Mouse (Mus musculus) forebrain, embryonic 16.5 days (tissue): ENCODE data around the gene 4921507P07Rik. TPM values are rescaled to one million over a fixed set of nuclear protein-coding genes. Genes with fewer than 3 reads are reported as not detected.
A peak's percentile ranks its signal among the peaks of the same experiment; 100 is the strongest.

Experiments used
- ATAC-seq: fragments of 200-750 bp; cut with Nextera tagmentation; 2 replicates; pipeline ENCODE4 v1.8.0; 2017; ENCODE audit warnings: mild to moderate bottlenecking, moderate library complexity
- H3K27ac ChIP-seq: fragments of 300-500 bp; sonication (generic); 2 replicates; pipeline ENCODE4 v1.5.1; 2014; ENCODE audit warnings: low read length, control low read depth
- H3K27me3 ChIP-seq: fragments of 300-500 bp; sonication (generic); replicated peaks from 2 replicates; pipeline ENCODE4 v1.6.1; 2014; ENCODE audit warnings: low read length; ENCODE audit not compliant: control insufficient read depth, insufficient read depth
- H3K36me3 ChIP-seq: fragments of 300-500 bp; sonication (generic); 2 replicates; pipeline ENCODE4 v1.6.1; 2014; ENCODE audit not compliant: control insufficient read depth, insufficient read depth
- H3K4me1 ChIP-seq: fragments of 300-500 bp; sonication (generic); replicated peaks from 2 replicates; pipeline ENCODE4 v1.6.1; 2014; ENCODE audit warnings: low read length; ENCODE audit not compliant: control insufficient read depth, insufficient read depth
- H3K4me2 ChIP-seq: fragments of 300-500 bp; sonication (generic); 2 replicates; pipeline ENCODE4 v1.6.1; 2014; ENCODE audit warnings: mild to moderate bottlenecking, low read length, control low read depth
- H3K4me3 ChIP-seq: fragments of 300-500 bp; sonication (generic); replicated peaks from 2 replicates; pipeline ENCODE4 v1.5.1; 2014; ENCODE audit warnings: mild to moderate bottlenecking, low read length, control low read depth
- H3K9ac ChIP-seq: fragments of 300-500 bp; sonication (generic); replicated peaks from 2 replicates; pipeline ENCODE4 v1.6.1; 2014; ENCODE audit warnings: low read depth, low read length, control low read depth
- H3K9me3 ChIP-seq: fragments of 300-500 bp; sonication (generic); 2 replicates; pipeline ENCODE4 v1.6.1; 2016; ENCODE audit warnings: low read length; ENCODE audit not compliant: control insufficient read depth
- WGBS: fragments of 180-500 bp; shearing (Covaris S2); extraction: QIAGEN DNeasy Blood & Tissue Kit; methylation state at CpG from one replicate; pipeline ENCODE4 v1.1.7; 2014; 5-methylcytosine and 5-hydroxymethylcytosine counted together
- polyA plus RNA-seq: library from polyadenylated mRNA; unstranded; fragments of >200 nt; fragmentation: Nextera tagmentation; extraction: Ambion mirVana; gene quantifications from 2 replicates; pipeline ENCODE4 v1.2.1, GENCODE M21; 2015

4921507P07Rik gene
- polyA plus RNA-seq, 1 experiment from 2014 or later, result 1.3 TPM

GRCm38 (mm10) chr6:50549051-50549450, 47.4 kb downstream of the 4921507P07Rik start:
- Histone ChIP-seq H3K36me3 (no peaks in the 10 kb centered on the region), H3K4me3 (no peak overlapping the region), H3K27me3 (no peaks in the 10 kb centered on the region), H3K9ac (no peak overlapping the region), H3K27ac (no peak overlapping the region), H3K9me3 (no peaks in the 10 kb centered on the region), H3K4me1 (no peaks in the 10 kb centered on the region), H3K4me2 (no peak overlapping the region)
- no peak for ATAC-seq
- WGBS, result 80% methylated on average over 5 of the region's 5 CpGs

GRCm38 (mm10) chr6:50545412-50546043, 50.9 kb downstream of the 4921507P07Rik start:
- Histone ChIP-seq H3K27ac (no peak overlapping the region), H3K9me3 (no peaks in the 10 kb centered on the region), H3K4me1 (no peaks in the 10 kb centered on the region), H3K27me3 (no peaks in the 10 kb centered on the region), H3K9ac (no peak overlapping the region), H3K4me2 (no peak overlapping the region), H3K36me3 (no peaks in the 10 kb centered on the region), H3K4me3 (no peak overlapping the region)
- 27% methylated on average over 10 of the region's 10 CpGs for WGBS
- peak; percentile 88 for ATAC-seq

GRCm38 (mm10) chr6:50542535-50542934, 53.9 kb downstream of the 4921507P07Rik start:
- Histone ChIP-seq H3K27me3 (no peaks in the 10 kb centered on the region), H3K4me2 (no peak overlapping the region), H3K27ac (no peak overlapping the region), H3K36me3 (no peaks in the 10 kb centered on the region), H3K9me3 (no peaks in the 10 kb centered on the region), H3K4me1 (no peaks in the 10 kb centered on the region), H3K9ac (no peak overlapping the region), H3K4me3 (no peak overlapping the region)
- ATAC-seq, result no peak
- WGBS, result 81% methylated on average over 1 of the region's 1 CpGs

- Histone ChIP-seq H3K27ac (no peak overlapping the region), H3K36me3 (no peaks in the 10 kb centered on the region), H3K4me2 (no peak overlapping the region), H3K4me3 (no peak overlapping the region), H3K4me1 (no peaks in the 10 kb centered on the region), H3K9ac (no peak overlapping the region), H3K9me3 (no peaks in the 10 kb centered on the region), H3K27me3 (no peaks in the 10 kb centered on the region)
- WGBS, result 68% methylated on average over 1 of the region's 1 CpGs
- ATAC-seq, result no peak
These were observed 56.8 kb downstream of the 4921507P07Rik start for GRCm38 (mm10) chr6:50539641-50540040.

- Histone ChIP-seq H3K9ac (no peak overlapping the region), H3K27me3 (no peaks in the 10 kb centered on the region), H3K27ac (no peak overlapping the region), H3K9me3 (no peaks in the 10 kb centered on the region), H3K4me2 (no peak overlapping the region), H3K4me1 (no peaks in the 10 kb centered on the region), H3K36me3 (no peaks in the 10 kb centered on the region), H3K4me3 (no peak overlapping the region)
- ATAC-seq, result peak; percentile 91
- WGBS, result 10% methylated on average over 7 of the region's 7 CpGs
These were observed 60.0 kb downstream of the 4921507P07Rik start for GRCm38 (mm10) chr6:50536461-50536892.

GRCm38 (mm10) chr6:50535346-50535745, 61.1 kb downstream of the 4921507P07Rik start:
- Histone ChIP-seq H3K4me1 (no peaks in the 10 kb centered on the region), H3K9ac (no peak overlapping the region), H3K9me3 (no peaks in the 10 kb centered on the region), H3K36me3 (no peaks in the 10 kb centered on the region), H3K4me2 (no peak overlapping the region), H3K4me3 (no peak overlapping the region), H3K27me3 (no peaks in the 10 kb centered on the region), H3K27ac (no peak overlapping the region)
- ATAC-seq, result no peak
- WGBS, result 93% methylated on average over 3 of the region's 3 CpGs

GRCm38 (mm10) chr6:50531920-50532319, 64.5 kb downstream of the 4921507P07Rik start:
- 76% methylated on average over 8 of the region's 8 CpGs for WGBS
- no peaks in the 10 kb centered on the region for H3K9me3 ChIP-seq
- no peaks in the 10 kb centered on the region for H3K27me3 ChIP-seq
- H3K4me3 ChIP-seq, result no peak overlapping the region
- no peak overlapping the region for H3K27ac ChIP-seq
- no peak for ATAC-seq
- H3K9ac ChIP-seq, result no peak overlapping the region
- no peak overlapping the region for H3K4me2 ChIP-seq
- no peaks in the 10 kb centered on the region for H3K36me3 ChIP-seq
- no peaks in the 10 kb centered on the region for H3K4me1 ChIP-seq

GRCm38 (mm10) chr6:50531003-50531402, 65.4 kb downstream of the 4921507P07Rik start:
- H3K36me3 ChIP-seq, result no peaks in the 10 kb centered on the region
- H3K4me1 ChIP-seq, result 0 out of 2 replicates have a peak, but pooled peaks cover 4% of the 10 kb centered on the region
- H3K27ac ChIP-seq, result no peak overlapping the region
- no peak for ATAC-seq
- H3K27me3 ChIP-seq, result no peaks in the 10 kb centered on the region
- no peaks in the 10 kb centered on the region for H3K9me3 ChIP-seq
- no peak overlapping the region for H3K9ac ChIP-seq
- no peak overlapping the region for H3K4me3 ChIP-seq
- WGBS, result 87% methylated on average over 3 of the region's 3 CpGs
- no peak overlapping the region for H3K4me2 ChIP-seq

- no peaks in the 10 kb centered on the region for H3K36me3 ChIP-seq
- 91% methylated on average over 11 of the region's 11 CpGs for WGBS
- H3K4me3 ChIP-seq, result no peak overlapping the region
- ATAC-seq, result no peak
- H3K4me2 ChIP-seq, result no peak overlapping the region
- H3K27ac ChIP-seq, result no peak overlapping the region
- H3K9ac ChIP-seq, result no peak overlapping the region
- H3K4me1 ChIP-seq, result 0 out of 2 replicates have a peak, but pooled peaks cover 4% of the 10 kb centered on the region
- H3K9me3 ChIP-seq, result no peaks in the 10 kb centered on the region
- H3K27me3 ChIP-seq, result no peaks in the 10 kb centered on the region; the same call in 1 of the 2 replicates
These were observed 67.2 kb downstream of the 4921507P07Rik start for GRCm38 (mm10) chr6:50529194-50529593.
